Mouse (Mus musculus): ENCODE data around the gene Hnrnpab. TPM values are rescaled to one million over a fixed set of nuclear protein-coding genes. Genes with fewer than 3 reads are reported as not detected.

Gene Hnrnpab
- polyA plus RNA-seq, 1 experiment = 749 TPM

DNA sequence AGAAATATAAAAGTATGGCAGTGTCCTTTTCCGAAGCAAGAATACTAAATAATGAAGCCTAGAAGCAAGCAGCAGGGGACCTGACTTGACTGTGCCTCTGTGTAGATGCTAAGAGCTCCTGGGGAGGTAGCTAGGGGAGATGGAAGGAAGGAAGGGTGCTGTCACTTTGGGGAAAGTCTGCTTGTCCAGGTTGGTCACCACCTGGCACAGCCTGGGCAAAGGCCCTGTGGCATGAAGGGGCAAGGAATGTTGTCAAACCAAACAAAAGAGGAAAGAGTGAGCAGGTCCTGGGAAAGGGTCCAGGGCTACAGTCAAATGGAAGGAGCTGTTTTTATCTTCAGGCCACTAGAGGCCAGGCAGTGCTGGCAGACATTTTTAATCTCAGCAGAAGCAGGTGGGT, 19.6 kb downstream of the Hnrnpab start:
- no peak for TF ChIP-seq MYOD1 (IDR thresholded peaks at IDR 0.05; ENCODE audit: control insufficient read depth, insufficient read length, low read depth)
- no peak for TF ChIP-seq MAX (IDR thresholded peaks at IDR 0.05)
- no peak for TF ChIP-seq CEBPB (IDR thresholded peaks at IDR 0.05; ENCODE audit: low read depth)
- TF ChIP-seq USF1 (IDR thresholded peaks at IDR 0.05; ENCODE audit: low read depth) = no peak
- no peak for TF ChIP-seq MYOG (IDR thresholded peaks at IDR 0.05; ENCODE audit: control insufficient read depth, extremely low read depth, insufficient read length)
- no peak for TF ChIP-seq CTCF (IDR thresholded peaks at IDR 0.05; ENCODE audit: control insufficient read depth, insufficient read depth, insufficient read length)
- TF ChIP-seq FOSL1 (IDR thresholded peaks at IDR 0.05; ENCODE audit: insufficient read depth, low read length, poor library complexity, severe bottlenecking) = no peak
- H3ac ChIP-seq (ENCODE audit: control insufficient read depth, insufficient read length, low read depth) = no peak overlapping the region
- no peak overlapping the region for H3K4me3 ChIP-seq (ENCODE audit: insufficient read depth, poor library complexity, severe bottlenecking)
- no peaks in the 10 kb centered on the region for H3K27me3 ChIP-seq (ENCODE audit: control insufficient read depth, insufficient read depth, insufficient read length)
- H3K79me2 ChIP-seq (ENCODE audit: control insufficient read depth, insufficient read depth) = peaks cover 39% of the 10 kb centered on the region
- H3K36me3 ChIP-seq (ENCODE audit: control insufficient read depth, insufficient read depth) = peaks cover 55% of the 10 kb centered on the region
- H3K79me3 ChIP-seq (ENCODE audit: low read depth) = peaks cover 11% of the 10 kb centered on the region

DNA sequence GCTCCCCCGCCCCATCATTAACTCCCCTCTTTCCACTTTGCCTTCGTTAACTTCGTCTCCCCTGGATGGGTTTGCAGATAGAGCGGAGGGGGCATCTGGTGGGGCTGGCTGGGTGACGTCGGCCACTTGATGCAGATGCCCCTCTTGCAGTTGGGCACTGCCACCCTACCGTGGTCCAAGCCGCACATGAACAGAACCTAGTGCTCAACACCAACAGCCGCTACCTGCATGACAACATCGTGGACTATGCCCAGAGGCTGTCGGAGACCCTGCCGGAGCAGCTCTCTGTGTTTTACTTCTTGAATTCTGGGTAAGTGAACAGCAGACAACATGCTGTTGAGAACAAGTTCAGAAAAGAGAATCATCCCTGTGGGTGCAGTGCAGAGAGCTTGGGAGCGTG, 20.2 kb downstream of the Hnrnpab start:
- Histone ChIP-seq H3ac (ENCODE audit: control insufficient read depth, insufficient read length, low read depth) (peak overlapping the region; percentile 28), H3K79me2 (ENCODE audit: control insufficient read depth, insufficient read depth) (peaks cover 39% of the 10 kb centered on the region), H3K79me3 (ENCODE audit: low read depth) (peaks cover 11% of the 10 kb centered on the region), H3K36me3 (ENCODE audit: control insufficient read depth, insufficient read depth) (peaks cover 49% of the 10 kb centered on the region), H3K27me3 (ENCODE audit: control insufficient read depth, insufficient read depth, insufficient read length) (no peaks in the 10 kb centered on the region), H3K4me3 (ENCODE audit: insufficient read depth, poor library complexity, severe bottlenecking) (no peak overlapping the region)
- TF ChIP-seq CEBPB (IDR thresholded peaks at IDR 0.05; ENCODE audit: low read depth) (no peak), USF1 (IDR thresholded peaks at IDR 0.05; ENCODE audit: low read depth) (no peak), CTCF (IDR thresholded peaks at IDR 0.05; ENCODE audit: control insufficient read depth, insufficient read depth, insufficient read length) (no peak), MYOG (IDR thresholded peaks at IDR 0.05; ENCODE audit: control insufficient read depth, extremely low read depth, insufficient read length) (no peak)

DNA sequence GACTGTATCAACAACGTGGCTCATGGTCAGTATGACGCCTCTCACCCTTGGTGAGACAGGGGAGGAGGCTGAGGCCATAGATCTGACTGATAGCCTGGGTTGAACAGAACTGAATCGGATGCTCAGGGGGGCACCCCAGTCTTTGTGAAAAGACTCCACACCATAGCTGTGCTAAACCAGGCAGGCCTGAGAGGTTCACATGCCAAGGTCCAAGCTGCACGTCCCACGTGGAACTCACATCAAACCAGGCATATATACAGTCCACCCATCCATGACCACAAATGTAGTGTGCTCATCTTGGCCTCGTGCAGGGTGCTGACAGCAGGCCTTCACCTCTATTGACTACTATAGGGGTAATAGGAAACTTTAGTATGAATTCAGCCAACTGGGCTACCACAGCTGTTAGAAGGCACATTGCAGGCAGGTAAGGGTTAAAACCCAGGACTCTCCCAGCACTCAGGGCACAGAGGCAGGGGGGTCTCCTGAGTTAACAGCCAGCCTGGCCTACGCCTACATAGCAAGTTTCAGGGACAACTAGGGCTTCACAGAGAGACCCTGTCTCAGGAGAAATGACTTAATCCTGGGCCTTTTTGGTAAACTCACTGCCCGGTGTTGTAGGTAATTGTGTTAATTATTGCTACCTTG, 20.9 kb downstream of the Hnrnpab start:
- Histone ChIP-seq H3K27me3 (ENCODE audit: control insufficient read depth, insufficient read depth, insufficient read length) (no peaks in the 10 kb centered on the region), H3K4me3 (ENCODE audit: insufficient read depth, poor library complexity, severe bottlenecking) (peak overlapping the region; percentile 56), H3K79me2 (ENCODE audit: control insufficient read depth, insufficient read depth) (peaks cover 39% of the 10 kb centered on the region), H3K79me3 (ENCODE audit: low read depth) (peaks cover 11% of the 10 kb centered on the region), H3ac (ENCODE audit: control insufficient read depth, insufficient read length, low read depth) (peak overlapping the region; percentile 61), H3K36me3 (ENCODE audit: control insufficient read depth, insufficient read depth) (peaks cover 42% of the 10 kb centered on the region)
- no peak for TF ChIP-seq MYOD1 (IDR thresholded peaks at IDR 0.05; ENCODE audit: control insufficient read depth, insufficient read length, low read depth)
- TF ChIP-seq CTCF (IDR thresholded peaks at IDR 0.05; ENCODE audit: control insufficient read depth, insufficient read depth, insufficient read length) = no peak
- TF ChIP-seq MAX (IDR thresholded peaks at IDR 0.05) = no peak
- TF ChIP-seq MYOG (IDR thresholded peaks at IDR 0.05; ENCODE audit: control insufficient read depth, extremely low read depth, insufficient read length) = no peak
- TF ChIP-seq FOSL1 (IDR thresholded peaks at IDR 0.05; ENCODE audit: insufficient read depth, low read length, poor library complexity, severe bottlenecking) = no peak

DNA sequence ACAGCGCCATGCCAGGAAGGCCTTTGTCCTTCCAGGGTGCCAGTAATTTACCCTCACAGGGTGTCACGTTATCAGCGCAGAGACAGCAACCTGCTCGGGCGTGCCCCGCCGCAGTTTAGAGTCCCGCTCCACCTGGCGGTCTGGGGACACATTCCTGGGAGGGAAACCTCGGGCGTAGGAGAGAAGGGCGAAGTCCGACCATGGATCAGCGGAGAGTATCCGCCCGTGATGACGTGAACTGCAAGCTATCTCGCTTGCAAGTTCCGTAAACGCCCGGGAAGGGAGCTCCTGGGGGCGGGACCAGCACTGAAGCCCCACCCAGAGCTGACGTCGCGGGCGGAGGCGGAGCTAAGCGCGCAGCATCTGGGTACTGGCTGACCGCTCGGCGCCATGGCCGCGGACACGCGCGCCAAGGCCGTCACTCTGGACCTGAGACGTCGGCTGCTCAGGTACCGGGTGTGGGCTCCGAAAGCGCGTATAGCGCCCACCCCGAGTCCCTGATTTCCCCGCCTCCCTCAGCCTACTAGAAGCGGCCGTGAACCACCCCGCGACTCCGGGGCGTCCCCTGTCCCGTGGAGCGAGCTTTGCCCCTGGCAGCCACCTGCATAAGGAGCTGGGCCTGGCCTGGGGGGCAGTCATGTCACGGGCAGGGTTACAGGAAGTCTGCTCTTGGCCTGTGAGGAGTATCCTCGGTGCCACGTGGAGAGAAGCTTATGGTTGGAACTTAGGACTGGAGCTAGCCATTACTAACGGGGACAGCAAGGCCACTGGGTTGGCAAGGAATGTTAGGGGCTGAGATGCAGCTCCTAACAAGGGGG, 22.0 kb downstream of the Hnrnpab start, which contains the start of gene Phykpl:
Gene Phykpl (plus strand): TSS at position 327 of the 818 bp plus-strand sequence.
- Histone ChIP-seq H3K36me3 (ENCODE audit: control insufficient read depth, insufficient read depth) (peaks cover 34% of the 10 kb centered on the region), H3K4me3 (ENCODE audit: insufficient read depth, poor library complexity, severe bottlenecking) (peak within 1 kb of the TSS; percentile 56), H3K79me2 (ENCODE audit: control insufficient read depth, insufficient read depth) (peaks cover 34% of the 10 kb centered on the region), H3K79me3 (ENCODE audit: low read depth) (peaks cover 11% of the 10 kb centered on the region), H3K27me3 (ENCODE audit: control insufficient read depth, insufficient read depth, insufficient read length) (no peaks in the 10 kb centered on the region), H3ac (ENCODE audit: control insufficient read depth, insufficient read length, low read depth) (peak within 1 kb of the TSS; percentile 66)
- no peak for TF ChIP-seq CEBPB (IDR thresholded peaks at IDR 0.05; ENCODE audit: low read depth)
- peak; percentile 49 for TF ChIP-seq MAX (IDR thresholded peaks at IDR 0.05)
- TF ChIP-seq FOSL1 (IDR thresholded peaks at IDR 0.05; ENCODE audit: insufficient read depth, low read length, poor library complexity, severe bottlenecking) = no peak
- no peak for TF ChIP-seq CTCF (IDR thresholded peaks at IDR 0.05; ENCODE audit: control insufficient read depth, insufficient read depth, insufficient read length)
- no peak for TF ChIP-seq MYOG (IDR thresholded peaks at IDR 0.05; ENCODE audit: control insufficient read depth, extremely low read depth, insufficient read length)
- no peak for TF ChIP-seq USF1 (IDR thresholded peaks at IDR 0.05; ENCODE audit: low read depth)
- TF ChIP-seq MYOD1 (IDR thresholded peaks at IDR 0.05; ENCODE audit: control insufficient read depth, insufficient read length, low read depth) = no peak

DNA sequence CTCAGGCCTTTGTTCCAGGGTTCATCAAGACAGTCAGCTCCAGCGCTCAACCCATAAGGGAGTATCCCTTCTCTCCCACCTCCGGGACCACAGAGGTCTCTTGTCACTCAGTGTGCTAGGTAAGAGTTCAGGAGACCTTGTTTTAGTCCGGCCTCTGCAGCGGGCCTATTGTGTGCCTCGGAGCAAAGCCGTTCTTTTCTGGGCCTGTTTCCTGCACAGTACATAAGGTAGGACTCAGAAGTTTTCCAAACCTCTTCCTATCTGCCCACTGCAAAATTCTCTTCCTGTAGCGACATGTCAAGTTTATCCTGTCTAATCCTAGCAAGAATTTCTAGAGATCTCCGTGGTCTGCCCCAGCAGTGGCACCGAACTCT, 22.6 kb downstream of the Hnrnpab start:
- Histone ChIP-seq H3K79me3 (ENCODE audit: low read depth) (peaks cover 11% of the 10 kb centered on the region), H3K79me2 (ENCODE audit: control insufficient read depth, insufficient read depth) (peaks cover 32% of the 10 kb centered on the region), H3K4me3 (ENCODE audit: insufficient read depth, poor library complexity, severe bottlenecking) (peak overlapping the region; percentile 56), H3ac (ENCODE audit: control insufficient read depth, insufficient read length, low read depth) (peak overlapping the region; percentile 66), H3K36me3 (ENCODE audit: control insufficient read depth, insufficient read depth) (peaks cover 28% of the 10 kb centered on the region), H3K27me3 (ENCODE audit: control insufficient read depth, insufficient read depth, insufficient read length) (no peaks in the 10 kb centered on the region)
- no peak for TF ChIP-seq MAX (IDR thresholded peaks at IDR 0.05)
- TF ChIP-seq MYOG (IDR thresholded peaks at IDR 0.05; ENCODE audit: control insufficient read depth, extremely low read depth, insufficient read length) = no peak
- TF ChIP-seq CEBPB (IDR thresholded peaks at IDR 0.05; ENCODE audit: low read depth) = no peak
- TF ChIP-seq FOSL1 (IDR thresholded peaks at IDR 0.05; ENCODE audit: insufficient read depth, low read length, poor library complexity, severe bottlenecking) = no peak
- TF ChIP-seq USF1 (IDR thresholded peaks at IDR 0.05; ENCODE audit: low read depth) = no peak
- no peak for TF ChIP-seq CTCF (IDR thresholded peaks at IDR 0.05; ENCODE audit: control insufficient read depth, insufficient read depth, insufficient read length)
- TF ChIP-seq MYOD1 (IDR thresholded peaks at IDR 0.05; ENCODE audit: control insufficient read depth, insufficient read length, low read depth) = no peak

All from C2C12 (cell line).